Mouse (Mus musculus): ENCODE measurements around the gene Shc4.

Shc4 gene

GRCm38 (mm10) chr2:125724086-125724430 is at the start of gene Shc4:
Shc4 (minus strand) TSS chr2:125724148.
- DNase-seq (ENCODE audit: low spot score): peak; percentile 29

GRCm38 (mm10) chr2:125765029-125765428 is 41.1 kb upstream of the Shc4 start:
- peak; percentile 45 for DNase-seq (ENCODE audit: low spot score)

DNA sequence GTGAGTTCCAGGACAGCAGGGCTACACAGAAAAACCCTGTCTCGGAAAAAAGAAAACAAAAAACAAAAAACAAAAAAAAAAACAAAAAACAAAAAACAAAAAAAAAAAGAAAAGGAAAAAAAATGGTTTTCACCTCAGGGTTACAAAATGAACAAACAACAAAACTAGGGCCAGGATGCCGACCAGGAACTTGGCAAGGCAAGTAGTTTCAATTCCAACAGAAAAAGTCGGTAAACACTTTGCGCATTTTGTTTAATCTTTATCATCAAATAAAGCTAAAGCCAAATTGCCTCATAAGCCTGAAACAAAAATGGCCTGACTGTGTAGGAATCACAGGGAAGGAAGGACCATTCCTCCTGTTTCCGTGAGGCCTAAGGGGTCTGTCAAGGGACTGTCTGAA is 40.6 kb upstream of the Shc4 start:
- no peak for DNase-seq (ENCODE audit: low spot score)

- no peak for DNase-seq (ENCODE audit: low spot score)
Observed at GRCm38 (mm10) chr2:125749330-125749729, 25.4 kb upstream of the Shc4 start.

DNA sequence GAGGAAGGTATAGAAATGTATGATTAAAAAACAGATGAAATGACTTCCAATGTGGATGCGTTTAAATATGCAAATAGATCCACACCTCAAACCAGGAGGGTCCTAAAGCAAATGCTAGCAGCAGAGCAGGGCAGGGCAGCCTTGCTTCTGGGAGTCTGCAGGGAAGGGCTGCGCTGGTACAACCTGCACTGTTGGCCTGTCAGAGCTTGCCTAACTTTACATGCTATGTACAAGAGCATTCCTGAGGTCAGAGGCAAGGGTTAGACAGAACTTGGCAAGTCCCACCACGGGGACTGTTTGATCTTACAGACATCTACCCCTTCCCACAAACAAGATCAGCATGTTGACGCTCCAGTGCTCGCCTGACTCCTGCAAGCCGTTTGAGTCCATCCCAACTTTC is 15.4 kb upstream of the Shc4 start:
- no peak for DNase-seq (ENCODE audit: low spot score)

DNA sequence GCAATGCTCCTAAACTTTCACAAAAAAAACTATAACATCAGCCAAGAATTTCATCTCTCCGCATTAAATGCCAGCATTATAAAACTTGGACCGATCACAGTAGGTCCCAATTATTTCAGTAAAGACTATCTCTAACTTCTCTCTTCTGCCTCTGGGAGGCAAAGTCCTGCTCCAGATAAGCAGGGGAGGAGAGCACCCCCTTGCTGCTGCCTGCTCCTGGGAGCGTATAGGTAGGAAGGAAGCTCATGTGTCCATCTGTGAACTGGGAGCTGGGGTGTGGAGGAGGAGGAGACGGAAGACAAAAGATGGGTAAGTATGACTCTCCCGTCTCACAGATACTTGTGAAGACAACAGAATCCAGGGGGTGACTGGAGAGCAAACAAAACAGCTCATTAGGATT is 14.8 kb upstream of the Shc4 start:
- DNase-seq (ENCODE audit: low spot score): no peak

GRCm38 (mm10) chr2:125736025-125736343 is 12.0 kb upstream of the Shc4 start:
- DNase-seq (ENCODE audit: low spot score): no peak

GRCm38 (mm10) chr2:125735333-125736024 is 11.5 kb upstream of the Shc4 start:
- DNase-seq (ENCODE audit: low spot score): no peak

DNA sequence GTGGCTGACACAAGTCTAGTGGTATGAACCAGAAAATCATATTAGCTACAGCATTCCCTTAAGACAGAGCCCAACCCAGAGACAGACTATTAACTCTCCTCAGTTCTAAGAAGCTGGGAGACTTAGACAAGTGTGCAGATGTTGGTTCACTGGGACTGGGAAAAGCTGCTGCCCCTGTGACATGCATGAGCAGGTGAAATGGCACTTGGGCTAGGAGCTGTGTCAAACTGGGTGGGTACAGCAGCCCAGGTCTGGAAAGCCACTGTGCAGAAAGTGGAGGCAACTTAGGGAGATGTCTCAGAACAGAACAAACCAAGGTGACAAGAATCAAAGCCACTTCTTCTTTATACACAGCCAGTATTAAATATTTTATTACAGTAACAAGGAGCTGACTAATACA is 10.8 kb upstream of the Shc4 start:
- DNase-seq (ENCODE audit: low spot score): no peak

DNA sequence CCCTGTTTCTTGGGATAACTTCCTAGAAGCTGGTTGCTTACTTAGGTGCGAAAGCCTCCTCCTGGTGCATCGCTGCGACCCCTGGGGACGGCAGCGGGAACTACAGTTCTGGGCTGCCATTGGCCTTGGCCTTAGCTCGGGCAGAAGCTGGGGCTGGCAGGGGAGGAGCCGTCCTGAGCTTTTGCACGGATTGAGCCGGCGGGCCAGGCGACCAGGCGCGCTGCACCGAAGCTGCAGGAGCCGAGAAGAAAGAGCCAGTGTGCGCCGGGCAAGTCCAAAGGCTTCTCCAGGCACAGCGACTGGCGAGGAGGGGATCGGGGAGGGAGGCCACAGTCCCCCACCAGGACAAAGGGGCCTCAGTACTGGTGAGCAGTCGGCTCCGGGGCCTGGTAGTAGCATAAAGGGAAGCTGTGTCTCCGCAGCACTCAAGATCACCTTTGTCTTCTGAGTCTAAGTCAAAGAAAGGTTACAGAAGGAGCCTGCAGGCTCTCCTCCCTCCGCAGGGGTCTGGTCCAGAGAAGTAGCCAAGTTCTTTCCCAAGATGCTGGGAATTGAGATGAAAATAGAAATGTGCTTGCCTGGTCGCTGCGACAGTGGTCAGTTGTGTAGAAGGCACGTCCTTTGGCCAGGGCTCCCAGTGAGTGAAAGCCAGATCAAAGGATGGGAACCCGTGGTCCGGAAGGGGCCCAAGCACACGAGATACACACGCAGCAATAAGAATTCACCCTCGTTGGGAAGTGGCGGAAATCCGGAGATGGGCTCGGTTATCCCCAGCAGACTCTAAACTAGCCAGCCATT is 8.0 kb upstream of the Shc4 start:
- DNase-seq (ENCODE audit: low spot score): peak; percentile 81

DNA sequence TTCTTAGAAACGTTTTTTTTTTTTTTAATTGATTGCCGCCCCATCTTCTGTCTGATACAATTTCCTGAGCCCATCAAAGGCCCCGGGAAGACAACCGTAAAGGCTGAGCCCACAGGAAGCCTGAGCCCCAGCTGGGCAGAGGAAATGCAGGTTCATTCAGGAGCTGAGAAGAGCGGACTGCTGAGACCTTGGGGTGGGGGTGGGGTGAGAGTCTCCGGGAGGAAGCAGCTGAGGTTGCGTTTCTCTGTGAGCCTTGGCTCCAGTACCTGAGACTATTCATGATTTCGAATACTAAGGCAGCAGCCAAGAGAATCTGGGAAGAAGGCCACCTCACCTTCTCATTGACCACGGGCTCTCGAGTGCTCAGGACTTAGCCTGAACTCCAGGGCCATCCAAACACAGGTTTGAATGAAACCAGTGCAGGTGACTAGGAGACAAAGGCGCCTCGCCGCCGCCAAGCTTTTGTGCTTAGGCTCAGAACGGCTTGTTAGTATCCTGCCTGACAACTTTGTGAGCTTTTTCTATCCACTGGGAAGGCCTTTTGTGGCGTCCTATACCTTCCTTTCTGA is 682 bp upstream of the Shc4 start:
- no peak for DNase-seq (ENCODE audit: low spot score)

- DNase-seq (ENCODE audit: low spot score): peak; percentile 69
Observed at GRCm38 (mm10) chr2:125723408-125724085, 401 bp downstream of the Shc4 start.

DNA sequence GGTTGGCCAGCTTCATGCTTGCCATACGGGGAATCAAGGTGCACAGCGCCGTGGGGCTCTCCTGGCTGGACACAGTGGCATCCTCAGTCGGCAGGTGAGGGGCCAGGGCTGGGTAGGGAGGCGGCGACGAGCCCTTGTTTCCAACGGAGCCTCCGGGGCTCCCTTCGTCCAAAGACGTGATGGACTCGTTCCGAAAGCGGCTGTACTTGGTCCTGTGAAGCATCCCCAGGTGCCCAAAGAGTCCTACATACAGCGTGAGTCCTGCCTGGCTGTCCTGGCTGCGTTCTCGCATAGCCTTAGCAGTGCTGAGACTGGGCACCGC is 901 bp downstream of the Shc4 start:
- DNase-seq (ENCODE audit: low spot score): no peak

DNA sequence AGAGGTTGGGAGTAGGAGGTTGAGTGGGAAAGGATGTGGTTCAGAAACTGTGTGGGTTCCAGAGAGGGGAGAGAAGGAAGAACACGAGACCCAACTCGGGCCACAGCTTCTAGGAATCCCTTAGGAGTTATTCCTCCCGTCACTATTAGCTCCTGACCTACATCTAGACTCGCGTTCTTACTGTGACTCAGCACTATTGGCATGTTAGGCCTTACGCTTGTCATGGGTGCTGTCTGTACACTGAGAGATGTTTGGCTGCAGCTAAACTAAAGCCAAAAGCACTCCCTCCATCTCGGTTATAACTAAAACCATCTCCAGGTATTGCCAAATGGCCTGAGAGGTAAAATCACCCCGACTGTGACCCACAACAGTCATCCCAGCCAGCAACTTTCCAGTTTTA is 7.3 kb downstream of the Shc4 start:
- peak; percentile 59 for DNase-seq (ENCODE audit: low spot score)

- DNase-seq (ENCODE audit: low spot score): peak; percentile 60
Observed at GRCm38 (mm10) chr2:125706510-125706921, 17.4 kb downstream of the Shc4 start.

DNA sequence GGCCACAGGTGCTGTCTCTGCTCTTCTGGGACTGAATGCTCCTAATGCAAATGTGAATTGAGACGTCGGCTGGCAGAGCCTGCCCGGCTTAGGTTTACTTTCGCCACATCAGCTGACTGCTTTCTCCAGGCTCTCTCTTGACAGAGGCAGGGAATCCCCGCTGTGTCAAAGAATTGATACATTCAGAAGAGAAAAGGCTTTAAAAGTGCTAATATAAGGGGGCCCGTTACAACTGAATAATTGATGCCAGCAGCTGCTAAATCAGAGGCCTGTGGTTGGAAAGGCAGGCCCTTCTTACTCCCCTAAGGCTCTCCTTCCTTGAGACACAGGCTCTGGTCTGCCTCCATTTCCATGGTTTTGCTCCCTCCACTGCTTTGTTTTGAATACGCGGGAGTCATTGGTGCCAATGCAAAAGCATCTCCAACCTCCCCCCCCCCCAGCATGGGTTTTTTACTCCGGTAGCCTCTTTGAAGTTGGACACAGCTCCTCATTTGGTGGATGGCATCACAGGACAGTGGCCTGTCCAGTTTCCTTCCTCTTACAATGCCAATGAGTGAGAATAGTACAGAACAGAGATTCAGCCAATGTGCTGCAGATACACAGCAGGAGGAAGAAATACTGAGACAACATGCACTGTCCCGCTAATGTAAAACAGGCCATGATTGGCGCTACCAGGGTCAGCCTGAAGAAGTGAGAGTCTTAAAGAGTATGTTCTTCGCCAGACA is 18.9 kb downstream of the Shc4 start:
- DNase-seq (ENCODE audit: low spot score): no peak

DNA sequence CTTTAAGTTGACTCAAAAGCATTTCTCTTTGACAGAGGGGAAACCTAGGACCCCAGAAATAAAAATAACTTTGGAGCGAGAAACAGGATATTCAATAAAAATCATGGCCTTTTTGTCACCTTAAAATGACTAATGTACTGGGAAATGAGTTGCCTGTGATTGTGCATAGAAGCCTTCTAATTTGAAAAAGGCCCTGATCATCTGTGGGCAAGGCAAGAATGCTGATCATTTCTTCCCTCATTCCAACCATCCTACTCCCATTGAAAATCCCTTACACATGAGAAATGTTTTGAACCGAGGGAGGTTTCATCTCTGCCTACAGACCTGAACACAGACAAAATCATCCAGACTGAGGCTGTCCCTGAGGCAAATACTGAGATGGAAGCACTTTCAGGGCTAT is 21.1 kb downstream of the Shc4 start:
- no peak for DNase-seq (ENCODE audit: low spot score)

GRCm38 (mm10) chr2:125701606-125702005 is 22.3 kb downstream of the Shc4 start:
- no peak for DNase-seq (ENCODE audit: low spot score)

- peak; percentile 24 for DNase-seq (ENCODE audit: low spot score)
Observed at GRCm38 (mm10) chr2:125696219-125696618, 27.7 kb downstream of the Shc4 start.

DNA sequence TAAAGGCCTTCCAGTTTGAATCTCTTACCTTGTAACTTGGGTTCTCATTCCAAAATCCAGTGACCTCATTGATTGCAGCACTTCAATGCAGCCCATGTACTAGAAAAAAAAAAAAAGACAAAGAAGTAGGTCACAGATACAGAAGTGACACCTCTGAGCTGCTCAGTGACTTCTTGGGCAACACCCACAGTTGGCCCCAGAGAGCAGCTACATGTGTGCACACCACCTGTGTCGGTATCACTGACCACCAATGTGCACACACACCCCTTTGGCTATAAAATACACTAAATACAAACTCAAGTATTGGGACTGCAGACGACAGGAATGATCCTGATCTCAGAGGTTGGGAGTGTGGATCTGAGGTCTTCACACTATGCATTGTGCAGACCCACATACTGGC is 29.1 kb downstream of the Shc4 start:
- no peak for DNase-seq (ENCODE audit: low spot score)

DNA sequence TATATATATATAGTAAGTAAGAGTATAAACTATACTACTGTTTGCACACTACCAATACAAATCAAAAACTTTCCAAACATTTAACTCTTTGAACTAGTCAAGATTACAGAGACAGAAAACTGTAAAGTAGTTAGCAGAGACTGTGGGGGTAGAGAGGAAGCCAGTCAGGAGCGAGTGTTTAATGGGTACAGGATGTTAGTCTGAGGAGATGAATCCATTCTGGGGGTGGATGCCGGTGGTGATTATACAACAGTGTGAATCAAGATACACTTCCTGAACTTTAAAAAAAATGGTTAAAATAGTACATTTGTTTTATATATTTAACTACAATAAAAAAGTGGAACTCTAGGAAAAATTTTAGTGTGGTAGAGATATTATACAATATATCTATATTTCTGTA is 31.9 kb downstream of the Shc4 start:
- DNase-seq (ENCODE audit: low spot score): no peak

DNA sequence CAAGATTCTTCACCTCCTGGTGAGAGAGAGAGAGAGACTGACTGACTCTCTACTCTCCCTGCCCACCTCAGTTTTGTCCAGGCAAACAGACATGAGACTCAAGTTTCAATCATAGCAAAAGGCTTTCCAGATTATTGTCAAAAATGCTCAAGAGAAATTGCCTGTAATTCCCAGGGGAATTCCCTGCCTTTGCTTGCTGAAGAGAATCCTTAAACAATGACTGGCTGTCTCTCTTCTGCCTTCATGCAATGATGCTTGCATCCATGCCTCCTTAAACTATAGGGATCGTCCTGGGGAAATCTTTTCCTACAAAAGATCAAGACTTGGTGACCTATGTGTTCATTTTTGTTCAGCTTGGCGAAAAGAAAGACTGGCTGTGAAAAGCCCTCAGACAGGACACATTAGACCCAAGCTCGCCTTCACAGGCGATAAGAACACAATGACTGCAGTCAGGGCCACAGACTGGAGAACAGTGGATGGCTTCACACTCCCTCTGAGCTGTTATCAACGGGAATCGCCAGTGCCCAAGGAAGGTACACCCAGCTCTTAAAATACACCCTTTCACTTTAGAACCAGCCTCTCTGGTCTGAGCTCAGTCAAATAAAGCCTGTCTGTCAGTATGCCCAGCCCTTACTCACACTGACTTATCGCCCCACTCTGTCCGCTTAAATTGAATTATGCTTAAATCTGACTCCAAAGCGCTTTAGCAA is 38.4 kb downstream of the Shc4 start:
- peak; percentile 53 for DNase-seq (ENCODE audit: low spot score)

All from adipocyte (in vitro differentiated cells).